ENCODE assay signal across 11 mouse cellular contexts in genomic region chr1:159413374-159413773, GRCm38 (mm10).
DNase-seq lines count a peak whose midpoint lies in the region; ATAC-seq lines count a peak whose summit lies in the region.
"Had no signal": no experiment of that assay in that cellular context is flagged by ENCODE, and none has a peak within 500 bp of the region (broad histone marks: within the 10 kb centered on the region; RNA-seq: fewer than 3 reads in every experiment).

No protein-coding gene starts in this region.

- no peak for DNase-seq in neural tube, embryonic 10.5 days (ENCODE audit: extremely low spot score, low spot score)
- peak; percentile 41 for DNase-seq in hindbrain, embryonic 11.5 days (ENCODE audit: low spot score)
- DNase-seq in left cerebral cortex, postnatal 14 days (ENCODE audit: low spot score in 2 of 2) = peak; percentile 41 to 67
- DNase-seq in telencephalon, adult 2 months (ENCODE audit: low read depth, low spot score) = peak; percentile 67
- DNase-seq in ovary, postnatal 10 days (ENCODE audit: low spot score) = no peak
- no peak for DNase-seq in urinary bladder, postnatal 14 days (ENCODE audit: low spot score)
- DNase-seq: kidney, postnatal 4 days had no signal

- peak; percentile 74 for ATAC-seq in neural tube, embryonic 12.5 days (ENCODE audit: low FRiP score, low read depth)
- ATAC-seq in hindbrain, embryonic 11.5 days (ENCODE audit: low FRiP score) = peak; percentile 88
- ATAC-seq in heart, embryonic 12.5 days (ENCODE audit: insufficient number of reproducible peaks, low FRiP score) = no peak
- ATAC-seq: liver, embryonic 12.5 days had no signal

- H3K9me3 ChIP-seq in neural tube, embryonic 12.5 days = no peaks in the 10 kb centered on the region
- H3K9me3 ChIP-seq in hindbrain, embryonic 11.5 days (ENCODE audit: control insufficient read depth, low read length) = no peaks in the 10 kb centered on the region
- H3K9me3 ChIP-seq in heart, embryonic 12.5 days (replicated peaks) = no peaks in the 10 kb centered on the region
- H3K9me3 ChIP-seq: embryonic facial prominence, embryonic 12.5 days; liver, embryonic 12.5 days had no signal

- H3K27ac ChIP-seq in neural tube, embryonic 12.5 days = no peak overlapping the region
- H3K27ac ChIP-seq in hindbrain, embryonic 11.5 days (ENCODE audit: low read depth, low read length) = no peak overlapping the region
- no peak overlapping the region for H3K27ac ChIP-seq in heart, embryonic 12.5 days (ENCODE audit: poor library complexity, severe bottlenecking)
- H3K27ac ChIP-seq: embryonic facial prominence, embryonic 12.5 days; liver, embryonic 12.5 days had no signal

- H3K27me3 ChIP-seq in neural tube, embryonic 12.5 days (replicated peaks) = no peaks in the 10 kb centered on the region
- no peaks in the 10 kb centered on the region for H3K27me3 ChIP-seq in hindbrain, embryonic 11.5 days (ENCODE audit: control insufficient read depth, insufficient read depth, low read length)
- no peaks in the 10 kb centered on the region for H3K27me3 ChIP-seq in heart, embryonic 12.5 days (replicated peaks)
- H3K27me3 ChIP-seq: embryonic facial prominence, embryonic 12.5 days; liver, embryonic 12.5 days had no signal

- intact Hi-C loops in left cerebral cortex, postnatal 14 days (cut with DNase I) = no loop called here

- no peak overlapping the region for H3K4me3 ChIP-seq in neural tube, embryonic 12.5 days
- H3K4me3 ChIP-seq in hindbrain, embryonic 11.5 days (ENCODE audit: low read depth, low read length) = no peak overlapping the region
- no peak overlapping the region for H3K4me3 ChIP-seq in heart, embryonic 12.5 days
- H3K4me3 ChIP-seq: embryonic facial prominence, embryonic 12.5 days; liver, embryonic 12.5 days had no signal

- H3K4me2 ChIP-seq in neural tube, embryonic 12.5 days (replicated peaks) = no peak overlapping the region
- H3K4me2 ChIP-seq in hindbrain, embryonic 11.5 days (replicated peaks; ENCODE audit: low read depth, low read length) = no peak overlapping the region
- no peak overlapping the region for H3K4me2 ChIP-seq in heart, embryonic 12.5 days
- H3K4me2 ChIP-seq: embryonic facial prominence, embryonic 12.5 days; liver, embryonic 12.5 days had no signal

- H3K9ac ChIP-seq in neural tube, embryonic 12.5 days = no peak overlapping the region
- no peak overlapping the region for H3K9ac ChIP-seq in hindbrain, embryonic 11.5 days (ENCODE audit: low read depth, low read length)
- H3K9ac ChIP-seq in heart, embryonic 12.5 days = no peak overlapping the region
- H3K9ac ChIP-seq: embryonic facial prominence, embryonic 12.5 days; liver, embryonic 12.5 days had no signal

- peaks cover 3% of the 10 kb centered on the region for H3K4me1 ChIP-seq in neural tube, embryonic 12.5 days
- H3K4me1 ChIP-seq in hindbrain, embryonic 11.5 days (replicated peaks; ENCODE audit: control insufficient read depth, insufficient read depth, low read length) = no peaks in the 10 kb centered on the region
- H3K4me1 ChIP-seq in heart, embryonic 12.5 days (replicated peaks) = no peaks in the 10 kb centered on the region
- H3K4me1 ChIP-seq: embryonic facial prominence, embryonic 12.5 days; liver, embryonic 12.5 days had no signal

- WGBS in neural tube, embryonic 12.5 days = 27% methylated on average over 5 of the region's 5 CpGs
- 40% methylated on average over 5 of the region's 5 CpGs for WGBS in hindbrain, embryonic 11.5 days
- WGBS in heart, embryonic 12.5 days = 78% methylated on average over 5 of the region's 5 CpGs

- H3K36me3 ChIP-seq in neural tube, embryonic 12.5 days = no peaks in the 10 kb centered on the region
- H3K36me3 ChIP-seq in hindbrain, embryonic 11.5 days (ENCODE audit: control insufficient read depth, insufficient read depth, low read length) = no peaks in the 10 kb centered on the region
- H3K36me3 ChIP-seq in heart, embryonic 12.5 days = no peaks in the 10 kb centered on the region
- H3K36me3 ChIP-seq: embryonic facial prominence, embryonic 12.5 days; liver, embryonic 12.5 days had no signal

Comparison
In these comparisons a context has a peak if more than half of its experiments do, and no peak if none do; other contexts are left out.
1. DNase-seq: peak in hindbrain, embryonic 11.5 days (single experiment), left cerebral cortex, postnatal 14 days (2 of 2) and telencephalon, adult 2 months (single experiment); none in neural tube, embryonic 10.5 days (single experiment), ovary, postnatal 10 days (single experiment) and urinary bladder, postnatal 14 days (single experiment).